14 mouse cellular contexts compared by ENCODE assay signal in genomic region chr9:25201671-25202070, GRCm38 (mm10). TPM values are rescaled to one million over a fixed set of nuclear protein-coding genes. Genes with fewer than 3 reads are reported as not detected.
DNase-seq lines count a peak whose midpoint lies in the region; ATAC-seq and TF ChIP-seq lines count a peak whose summit lies in the region.
"Had no signal": no experiment of that assay in that cellular context is flagged by ENCODE, and none has a peak within 500 bp of the region (broad histone marks: within the 10 kb centered on the region; RNA-seq: fewer than 3 reads in every experiment).

No protein-coding gene starts in this region.

- TF ChIP-seq EP300 in heart, postnatal 0 days (IDR thresholded peaks at IDR 0.05; ENCODE audit: low read depth) = no peak

- DNase-seq in cerebellum, postnatal 10 days = peak; percentile 12 to 21
- DNase-seq in cerebellum, adult 8-10 months = no peak
- DNase-seq in left cerebral cortex, adult 11 months (ENCODE audit: low spot score) = peak; percentile 59
- DNase-seq in left cerebral cortex, postnatal 10 days (ENCODE audit: extremely low spot score in 1 of 2, low spot score in 2 of 2) = no peak
- peak; percentile 88 for DNase-seq in brain, adult 2 months (ENCODE audit: low read depth, low spot score)
- no peak for DNase-seq in heart, postnatal 0 days (ENCODE audit: low spot score)
- DNase-seq in B cell, adult 2 months = no peak
- DNase-seq: adrenal gland, postnatal 36 days; cerebellum, postnatal 36 days had no signal

- peak overlapping the region; percentile 88 for H3K27ac ChIP-seq in heart, postnatal 0 days (ENCODE audit: low read depth)
- H3K27ac ChIP-seq in neural tube, embryonic 15.5 days (replicated peaks) = no peak overlapping the region
- H3K27ac ChIP-seq: hindbrain, embryonic 12.5 days; liver, embryonic 15.5 days had no signal

- no peak for TF ChIP-seq CTCF in heart, postnatal 0 days (IDR thresholded peaks at IDR 0.05; ENCODE audit: low read depth)

- intact Hi-C loops in left cerebral cortex, postnatal 10 days (cut with DNase I) = loop anchor here (10.0 kb wide), 1 partner anchor 53 kb away; the partner anchor contains the start of gene Sept7

- H3K4me2 ChIP-seq in heart, postnatal 0 days (ENCODE audit: low read depth, low read length) = peak overlapping the region; percentile 40
- no peak overlapping the region for H3K4me2 ChIP-seq in neural tube, embryonic 15.5 days
- H3K4me2 ChIP-seq: hindbrain, embryonic 12.5 days; liver, embryonic 15.5 days had no signal

- peak overlapping the region; percentile 34; the same call in 1 of the 2 replicates for H3K9ac ChIP-seq in heart, postnatal 0 days (replicated peaks; ENCODE audit: low read depth, low read length)
- no peak overlapping the region for H3K9ac ChIP-seq in neural tube, embryonic 15.5 days (replicated peaks)
- H3K9ac ChIP-seq: hindbrain, embryonic 12.5 days; liver, embryonic 15.5 days had no signal

- H3K9me3 ChIP-seq in heart, postnatal 0 days (replicated peaks; ENCODE audit: control insufficient read depth, low read length) = no peaks in the 10 kb centered on the region
- H3K9me3 ChIP-seq in neural tube, embryonic 15.5 days (replicated peaks) = no peaks in the 10 kb centered on the region
- H3K9me3 ChIP-seq: hindbrain, embryonic 12.5 days; liver, embryonic 15.5 days had no signal

- no peaks in the 10 kb centered on the region for H3K27me3 ChIP-seq in heart, postnatal 0 days (ENCODE audit: control insufficient read depth, insufficient read depth, low read length)
- H3K27me3 ChIP-seq in neural tube, embryonic 15.5 days (replicated peaks) = no peaks in the 10 kb centered on the region
- H3K27me3 ChIP-seq: hindbrain, embryonic 12.5 days; liver, embryonic 15.5 days; Patski had no signal

- peak; percentile 67 for ATAC-seq in heart, postnatal 0 days (ENCODE audit: insufficient read depth, low read depth)
- no peak for ATAC-seq in neural tube, embryonic 15.5 days (ENCODE audit: low FRiP score)
- ATAC-seq: forebrain, embryonic 16.5 days; Patski had no signal

- WGBS in heart, postnatal 0 days = 11% methylated on average over 6 of the region's 6 CpGs
- 55% methylated on average over 6 of the region's 6 CpGs for WGBS in neural tube, embryonic 15.5 days

- H3K36me3 ChIP-seq in heart, postnatal 0 days (replicated peaks; ENCODE audit: control insufficient read depth, insufficient read depth, low read length) = no peaks in the 10 kb centered on the region
- H3K36me3 ChIP-seq in neural tube, embryonic 15.5 days = no peaks in the 10 kb centered on the region
- H3K36me3 ChIP-seq: hindbrain, embryonic 12.5 days; liver, embryonic 15.5 days had no signal

- peaks cover 32% of the 10 kb centered on the region; the same call in 1 of the 2 replicates for H3K4me1 ChIP-seq in heart, postnatal 0 days (ENCODE audit: control insufficient read depth, insufficient read depth)
- H3K4me1 ChIP-seq in neural tube, embryonic 15.5 days = no peaks in the 10 kb centered on the region
- H3K4me1 ChIP-seq: hindbrain, embryonic 12.5 days; liver, embryonic 15.5 days had no signal

- H3K4me3 ChIP-seq in heart, postnatal 0 days (ENCODE audit: low read depth, low read length) = no peak overlapping the region
- H3K4me3 ChIP-seq in neural tube, embryonic 15.5 days (replicated peaks) = no peak overlapping the region
- H3K4me3 ChIP-seq: hindbrain, embryonic 12.5 days; liver, embryonic 15.5 days had no signal

RNA-seq across cellular contexts. Expression of gene Herpud2, which starts 50.1 kb away (rescaled TPM):
- total RNA-seq in left cerebral cortex, postnatal 10 days (2021) = 10 to 100 TPM; 48.7 to 49.7 TPM
- 17.5 and 27.9 TPM in 2 replicates for total RNA-seq in heart, postnatal 0 days (2014; rRNA removed; ENCODE audit: low replicate concordance)
- 26.4 and 27.7 TPM in 2 replicates for polyA plus RNA-seq in heart, postnatal 0 days (2015; fragmentation: Nextera tagmentation; extraction: Ambion mirVana)
- 31.6 and 33.9 TPM in 2 replicates for polyA plus RNA-seq in neural tube, embryonic 15.5 days (2015; fragmentation: Nextera tagmentation; extraction: Ambion mirVana)

RNA-seq across cellular contexts. Expression of gene Sept7, which starts 50.6 kb away (rescaled TPM):
- total RNA-seq in left cerebral cortex, postnatal 10 days (2021) = 100 to 1,000 TPM; 320 to 329 TPM
- 115 and 126 TPM in 2 replicates for total RNA-seq in heart, postnatal 0 days (2014; rRNA removed; ENCODE audit: low replicate concordance)
- 215 and 224 TPM in 2 replicates for polyA plus RNA-seq in heart, postnatal 0 days (2015; fragmentation: Nextera tagmentation; extraction: Ambion mirVana)
- 260 and 265 TPM in 2 replicates for polyA plus RNA-seq in neural tube, embryonic 15.5 days (2015; fragmentation: Nextera tagmentation; extraction: Ambion mirVana)

Comparison
In these comparisons a context has a peak if more than half of its experiments do, and no peak if none do; other contexts are left out.
1. DNase-seq: peak in cerebellum, postnatal 10 days (2 of 2), left cerebral cortex, adult 11 months (single experiment) and brain, adult 2 months (single experiment); none in cerebellum, adult 8-10 months (single experiment), left cerebral cortex, postnatal 10 days (0 of 2), heart, postnatal 0 days (single experiment) and B cell, adult 2 months (0 of 2).